Mouse (Mus musculus) brain, embryonic 14.5 days (tissue): ENCODE measurements at regions not wholly inside any gene's neighbourhood (a gene's known extent, or its start where the extent isn't known, plus 50 kb on each side); places are given as distances from the start of the nearest gene placed in this dataset.

Experiments
- CTCF ChIP-seq: fragments of 200-500 bp; IDR thresholded peaks from 2 replicates; pipeline ENCODE4 v1.5.1; 2012; ENCODE audit warnings: inconsistent platforms, mild to moderate bottlenecking, moderate library complexity, borderline replicate concordance; ENCODE audit not compliant: insufficient read depth, insufficient read length; ENCODE audit errors: extremely low read depth
- POLR2A ChIP-seq: fragments of 200-500 bp; IDR thresholded peaks from 2 replicates; pipeline ENCODE4 v1.6.1; 2012; ENCODE audit warnings: mild to moderate bottlenecking, inconsistent platforms, borderline replicate concordance; ENCODE audit not compliant: poor library complexity, insufficient read depth, insufficient read length, severe bottlenecking; ENCODE audit errors: extremely low read depth

DNA sequence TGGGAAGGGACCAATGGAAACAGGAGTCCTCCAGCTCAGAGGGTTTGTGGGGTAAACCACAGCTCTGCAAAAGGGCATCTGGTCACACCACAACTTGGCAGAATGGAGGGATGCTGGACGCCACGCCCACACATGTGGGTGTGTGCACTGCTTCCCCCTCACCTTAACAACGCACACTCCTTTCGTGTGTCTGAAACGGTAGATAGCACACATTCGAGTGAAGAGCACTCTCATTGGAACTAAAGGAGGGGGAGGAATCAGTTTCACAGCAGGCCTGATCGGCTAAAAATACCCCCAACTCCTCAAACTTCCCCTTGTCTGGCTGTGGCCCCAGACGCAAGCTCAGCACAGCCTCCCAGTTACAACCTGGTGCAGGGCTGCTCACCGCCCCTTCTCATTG, 118.3 kb upstream of the Klf14 start:
- TF ChIP-seq CTCF (no peak), POLR2A (no peak)
